Mouse (Mus musculus): ENCODE measurements around the gene Tnf.
A peak's percentile ranks its signal among the peaks of the same experiment; 100 is the strongest.

The Tnf gene

DNA sequence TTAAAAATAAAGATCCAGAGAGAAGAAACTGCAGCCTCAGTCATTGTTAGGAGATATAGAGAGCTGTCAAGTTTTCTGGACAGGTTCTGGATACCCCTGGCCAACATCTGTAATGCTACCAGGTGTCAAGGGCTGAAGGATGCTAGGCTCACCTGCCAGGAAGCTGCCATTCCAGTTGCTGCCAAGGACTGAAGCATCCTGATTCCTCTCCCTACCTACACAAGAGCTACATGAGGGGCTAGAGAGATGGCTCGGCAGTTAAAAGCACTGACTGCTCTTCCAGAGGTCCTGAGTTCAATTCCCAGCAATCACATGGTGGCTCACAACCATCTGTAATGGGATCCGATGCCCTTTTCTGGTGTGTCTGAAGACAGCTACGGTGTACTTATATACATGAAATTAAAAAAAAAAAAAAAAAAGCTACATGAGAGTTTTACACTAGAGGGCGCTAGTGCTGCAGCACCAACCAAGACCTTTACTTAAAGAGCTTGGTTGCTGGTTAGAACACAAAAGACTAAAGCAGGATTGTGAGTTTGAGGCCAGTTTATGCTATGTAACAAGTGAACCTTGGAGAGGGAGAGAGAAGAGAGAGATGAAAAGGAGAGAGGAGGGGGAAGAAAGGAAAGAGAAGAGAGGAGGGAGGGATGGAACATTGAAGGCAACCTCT lies 33.1 kb downstream of the Tnf start:
- DNase-seq: peak in 1 of 2 experiments; percentile 39

DNA sequence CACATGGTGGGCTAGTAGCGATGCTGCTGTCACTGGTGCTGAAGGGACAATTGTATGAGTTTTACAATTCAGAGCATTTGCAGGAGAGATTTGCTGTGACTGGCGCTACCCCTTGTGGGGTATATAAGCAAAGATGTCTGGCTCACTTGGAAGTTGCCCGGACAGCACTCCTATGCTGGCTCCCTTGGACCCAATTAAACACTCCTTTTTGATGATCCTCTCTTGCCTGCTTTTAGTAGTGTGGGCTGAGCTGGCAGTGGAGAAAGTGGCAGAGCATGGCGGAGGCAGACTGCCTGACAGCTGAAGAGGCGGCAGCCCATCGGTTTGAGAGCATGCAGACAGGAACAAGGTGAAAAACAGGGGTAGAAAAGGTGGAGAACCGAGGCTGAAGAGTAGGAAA lies 34.0 kb downstream of the Tnf start:
- no peak for DNase-seq

DNA sequence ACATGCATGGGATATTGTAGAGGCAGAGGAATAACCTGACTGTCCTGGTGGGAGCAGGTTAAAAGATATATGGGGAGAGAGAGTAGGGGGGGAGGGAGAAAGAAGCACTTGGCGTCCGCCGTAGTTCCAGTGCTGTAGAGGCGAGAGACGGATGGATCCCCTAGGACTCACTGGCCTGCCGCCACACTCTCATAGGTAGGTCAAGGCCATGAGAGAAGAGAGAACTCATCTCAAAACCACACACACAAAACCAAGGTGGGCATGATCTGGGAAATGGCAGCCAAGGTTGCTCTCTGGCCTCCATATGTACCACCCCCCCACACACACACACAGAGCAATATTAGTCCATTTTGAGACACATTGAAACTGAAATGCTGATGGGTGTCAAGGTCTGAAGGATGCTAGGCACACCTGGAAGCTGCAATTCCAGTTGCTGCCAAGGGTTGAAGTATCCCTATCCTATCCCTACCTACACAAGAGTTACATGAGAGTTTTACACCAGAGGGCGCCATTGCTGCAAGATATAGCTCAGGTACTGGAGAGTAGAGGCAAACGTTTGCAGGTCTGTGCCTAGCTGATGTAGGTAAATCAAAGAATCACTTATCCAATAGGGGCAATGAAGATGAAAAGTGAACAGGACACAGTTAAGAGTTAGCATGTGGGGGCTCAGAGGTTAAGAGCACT lies 35.3 kb downstream of the Tnf start:
- DNase-seq: peak; percentile 61 to 80

DNA sequence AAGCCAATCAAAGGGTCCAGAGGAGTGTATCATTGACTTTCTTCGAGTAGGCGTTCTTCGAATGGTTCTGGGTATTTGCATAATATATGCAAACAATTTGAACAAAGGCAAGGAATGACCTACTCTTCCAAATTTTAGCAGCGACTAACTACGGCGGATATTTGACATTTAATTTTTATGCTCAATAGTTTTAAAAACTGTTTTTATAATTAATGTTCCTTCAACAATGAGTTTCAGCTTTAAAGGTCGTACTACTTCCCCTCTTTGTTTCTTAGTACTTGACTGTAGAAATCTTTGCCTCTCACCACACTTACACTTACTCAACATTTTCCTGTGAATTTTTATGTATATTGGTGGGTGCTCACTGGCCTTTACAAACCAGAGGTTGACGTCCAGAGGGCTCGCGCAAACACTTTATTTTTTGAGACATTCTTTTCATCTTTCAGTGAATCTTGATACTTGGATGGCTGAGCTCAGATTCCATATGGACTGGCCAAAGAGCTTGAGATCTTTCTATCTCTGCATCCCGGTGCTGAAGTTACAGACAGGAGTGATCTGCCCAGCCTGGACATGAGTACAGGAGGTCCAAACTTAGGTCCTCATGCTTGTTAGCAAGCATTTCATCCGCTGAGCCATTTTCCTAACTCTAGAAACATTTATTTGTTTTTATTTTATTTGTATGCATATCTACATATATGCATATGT lies 36.2 kb downstream of the Tnf start:
- no peak for DNase-seq

DNA sequence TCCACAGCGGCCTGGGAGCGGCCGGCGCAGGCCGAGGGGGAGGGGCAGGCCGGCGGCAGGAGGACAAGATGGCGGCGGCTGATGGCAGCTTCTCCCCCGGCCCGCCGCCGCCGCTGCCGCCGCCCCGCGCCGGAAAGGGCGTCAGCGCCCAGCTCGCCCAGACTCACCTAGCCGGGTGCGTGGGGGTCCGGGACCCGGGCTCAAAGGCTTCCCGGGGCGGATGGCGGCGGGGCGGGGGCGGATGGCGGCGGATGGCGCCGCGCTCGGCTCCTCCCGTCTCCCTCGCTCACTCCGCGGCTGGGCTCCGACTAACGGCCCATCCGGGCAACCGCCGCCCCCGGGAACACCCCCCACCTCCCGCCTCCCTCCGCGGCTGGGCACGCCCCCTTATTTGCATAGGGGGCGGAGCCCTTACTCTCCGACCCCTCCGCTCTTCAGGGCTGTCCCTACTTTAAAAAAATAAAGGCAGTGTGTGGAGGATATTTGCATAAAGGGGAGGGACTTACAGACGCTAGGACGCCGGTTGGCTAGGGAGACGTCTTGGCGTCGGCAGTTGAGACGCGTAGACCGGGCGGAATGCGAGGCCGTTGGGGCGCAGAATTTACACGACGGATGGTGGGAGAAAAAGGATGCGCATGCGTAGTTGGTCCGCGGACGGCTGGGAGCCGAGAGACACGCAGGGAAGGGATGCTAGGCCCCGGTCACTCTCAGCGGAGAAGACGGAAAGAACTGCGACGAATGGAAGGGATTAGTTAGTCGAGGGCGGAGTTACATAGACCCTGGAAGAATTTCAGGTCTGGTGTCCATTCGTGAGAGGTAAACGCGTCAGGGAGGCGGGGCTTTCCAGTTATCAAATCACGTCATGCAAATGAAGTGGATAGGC lies 37.0 kb downstream of the Tnf start, which contains the start of gene Prrc2a:
Gene Prrc2a (minus strand): TSS at position 330 of the 883 bp plus-strand sequence.
- DNase-seq: peak; percentile 98 to 99

DNA sequence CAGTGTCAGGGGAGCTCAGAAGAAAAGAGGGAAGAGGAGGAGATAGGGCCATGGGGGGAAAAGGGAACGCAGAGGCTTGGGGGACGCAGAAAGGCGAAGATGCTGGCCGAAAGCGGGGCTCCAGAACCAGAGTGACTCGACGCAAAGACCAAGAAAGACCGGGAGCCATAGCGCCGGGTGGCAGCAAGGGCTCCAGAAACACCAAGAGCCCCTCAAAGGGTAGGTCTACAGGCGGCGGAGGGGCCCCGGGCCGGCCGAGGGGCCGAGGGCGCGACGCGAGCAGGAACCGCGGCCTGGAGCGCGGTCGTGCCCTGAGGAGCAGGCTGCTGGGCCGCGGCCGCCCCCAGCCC lies 37.6 kb downstream of the Tnf start:
- peak in 1 of 2 experiments; percentile 45 for DNase-seq

DNA sequence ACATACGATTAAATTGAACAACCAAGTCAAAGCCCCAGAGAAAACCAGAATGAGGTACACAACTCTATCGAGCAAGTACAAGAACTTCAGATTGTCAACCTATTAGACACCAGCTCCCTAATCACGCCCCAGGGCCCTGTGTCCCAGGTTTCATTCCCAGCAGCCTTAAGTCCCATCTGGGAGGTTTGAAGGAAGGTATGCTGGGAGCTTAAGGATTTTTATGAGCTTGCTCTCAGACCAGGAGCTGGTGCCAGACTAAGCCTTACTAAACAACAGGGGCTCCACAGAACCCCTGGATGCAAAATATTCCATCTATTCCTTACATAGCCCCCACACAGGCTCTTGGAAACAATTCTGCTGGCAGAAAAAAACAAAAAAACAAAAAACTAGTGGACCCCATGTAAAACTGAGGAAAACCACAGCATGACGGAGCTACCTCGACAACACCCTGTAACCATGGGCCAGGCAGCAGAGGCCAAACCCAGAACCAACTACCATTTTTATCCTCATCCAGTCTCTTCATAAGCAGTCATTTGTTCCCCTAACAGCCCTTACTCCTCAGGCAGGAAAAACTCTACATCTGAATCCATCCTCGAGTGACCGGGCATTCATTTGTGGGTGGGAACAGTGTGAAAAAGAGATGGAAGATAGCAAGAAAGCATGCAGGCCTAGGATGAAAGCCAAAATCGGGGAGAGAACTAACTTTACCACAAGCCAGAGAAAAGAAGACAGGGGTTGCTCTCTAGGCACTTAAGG lies 38.3 kb downstream of the Tnf start:
- DNase-seq: no peak

DNA sequence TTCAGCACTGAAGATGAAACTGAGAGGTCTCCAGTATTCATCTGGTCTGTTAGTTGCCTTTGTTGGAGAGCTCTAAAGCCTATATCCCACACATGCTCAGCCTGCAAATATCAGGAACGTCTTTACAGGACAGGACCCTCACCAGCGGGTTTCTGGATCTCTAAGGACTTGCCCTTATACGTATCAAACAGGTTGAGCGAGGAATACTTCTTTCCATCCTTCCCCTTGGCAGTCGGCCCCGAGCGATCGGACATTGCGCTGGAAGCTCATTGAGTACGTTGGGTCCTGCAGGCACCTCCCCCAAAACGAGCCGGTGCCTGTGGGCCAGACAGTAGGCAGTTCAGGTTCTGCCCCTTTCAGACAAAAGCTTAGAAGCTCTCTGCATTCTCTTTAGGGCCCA lies 39.1 kb downstream of the Tnf start:
- DNase-seq: no peak

DNA sequence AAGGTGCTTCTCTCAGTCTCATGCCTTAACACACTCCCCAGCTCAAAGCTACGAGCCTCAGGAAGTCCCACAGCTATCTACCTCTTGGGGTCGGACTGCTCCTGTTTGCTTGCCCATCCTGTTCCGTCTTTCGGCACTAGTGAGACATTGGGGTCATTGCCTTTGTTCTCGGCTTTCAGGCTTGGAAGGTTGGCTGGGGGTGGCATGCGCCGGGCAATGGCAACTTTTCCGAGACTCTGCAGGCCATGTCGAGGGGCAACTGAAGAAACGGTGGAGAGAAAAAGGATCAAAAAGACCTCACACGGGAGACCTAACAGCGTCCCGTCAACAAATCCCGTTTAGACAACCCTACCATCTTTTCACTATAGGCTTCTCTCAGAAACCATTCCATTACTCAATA lies 39.7 kb downstream of the Tnf start:
- no peak for DNase-seq

DNA sequence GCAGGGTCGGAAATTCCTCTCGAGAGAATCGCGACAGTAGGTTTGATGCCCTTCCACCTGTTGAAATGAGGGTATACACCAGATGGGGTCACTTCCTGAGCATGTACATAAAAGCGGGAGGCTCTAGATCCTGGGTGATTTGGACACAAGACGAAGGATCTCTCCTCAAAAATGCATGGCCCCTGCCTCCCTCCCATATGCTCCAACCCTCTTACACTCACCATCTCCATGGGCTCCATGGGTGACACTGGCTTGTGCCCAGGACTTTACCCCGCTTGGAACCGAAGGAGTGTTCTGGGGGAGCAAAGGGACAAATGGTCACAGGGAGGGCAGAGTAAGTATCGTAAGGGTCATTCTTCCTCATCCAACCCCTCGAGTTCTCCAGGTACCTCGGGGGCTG lies 40.4 kb downstream of the Tnf start:
- no peak for DNase-seq

DNA sequence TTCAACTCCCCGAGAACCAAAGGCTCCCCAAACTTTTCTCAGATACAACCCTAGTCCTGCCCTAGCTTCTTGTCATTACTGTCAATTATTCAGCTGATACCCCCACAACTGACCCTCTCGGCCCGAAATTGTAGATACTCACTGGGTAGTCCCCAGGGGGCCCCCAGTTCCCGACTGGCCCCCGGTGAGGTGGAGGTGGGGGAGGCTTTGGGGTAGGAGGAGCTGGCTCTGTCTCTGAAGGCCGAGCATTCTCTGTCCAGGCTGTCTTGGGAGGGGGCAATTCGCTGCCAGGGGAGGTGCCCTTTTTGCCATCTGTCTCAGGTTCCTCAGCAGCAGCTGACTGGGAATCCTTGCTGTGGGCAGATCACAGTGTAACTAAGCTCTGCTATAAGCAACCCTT lies 42.2 kb downstream of the Tnf start:
- DNase-seq: no peak

DNA sequence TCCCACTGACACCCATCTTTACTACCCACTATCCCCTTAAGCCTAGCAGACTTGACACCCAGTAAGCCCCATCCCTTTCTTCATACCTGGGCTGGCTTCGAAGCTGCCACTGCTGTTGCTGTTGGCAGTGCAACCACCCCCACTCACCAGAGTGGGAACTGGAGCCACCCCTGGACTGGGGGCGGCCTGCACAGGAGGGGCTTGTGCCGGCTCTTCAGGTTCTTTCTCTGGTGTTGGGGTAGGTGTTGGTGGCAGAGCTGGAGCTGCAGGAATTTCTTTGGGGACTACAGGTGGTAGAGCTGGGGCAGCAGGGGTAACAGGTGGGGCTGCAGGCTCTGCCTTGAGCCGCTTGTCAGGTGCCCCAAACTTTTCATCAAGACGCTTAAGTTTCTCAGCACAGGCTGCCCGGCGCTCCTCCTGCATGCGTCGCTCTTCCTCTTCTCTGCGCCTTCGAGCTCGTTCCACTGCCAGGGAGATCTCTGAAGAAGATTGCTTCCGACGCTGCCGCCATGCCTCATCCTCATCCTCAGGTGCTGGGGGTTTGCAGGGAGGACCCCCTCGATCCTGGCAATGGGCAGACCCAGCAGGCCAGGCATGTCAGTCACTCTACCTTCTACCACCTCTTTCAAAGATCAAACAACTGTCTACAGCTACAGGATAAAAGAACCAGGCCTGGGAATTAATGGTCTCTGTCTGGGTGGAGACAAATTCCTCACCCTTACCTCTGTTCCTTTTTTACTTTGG lies 42.8 kb downstream of the Tnf start:
- no peak for DNase-seq

DNA sequence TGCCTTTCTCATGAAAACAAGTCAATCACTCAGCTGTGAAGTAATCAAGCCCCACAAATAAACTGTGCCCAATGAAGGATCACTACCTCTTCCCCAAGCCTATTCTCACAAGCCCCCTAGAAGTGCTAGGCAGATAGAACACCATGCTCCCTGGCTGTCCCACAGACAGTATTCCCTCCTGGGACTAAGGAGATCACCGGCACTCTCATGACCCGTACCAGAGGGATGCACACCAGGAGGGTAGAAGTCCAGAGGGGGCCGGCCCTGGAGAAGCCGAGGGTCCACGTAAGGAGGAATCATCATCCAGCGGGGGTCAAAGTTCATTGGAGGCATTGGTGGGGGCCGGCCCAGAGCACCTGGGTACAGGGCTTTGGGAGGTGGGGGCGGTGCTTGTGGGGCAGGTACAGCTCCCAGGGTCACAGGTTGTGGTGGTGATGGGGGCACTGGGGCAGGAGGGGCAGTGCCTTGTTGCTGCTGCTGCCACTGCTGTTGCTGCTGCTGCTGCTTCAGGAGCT lies 44.1 kb downstream of the Tnf start:
- DNase-seq: no peak

DNA sequence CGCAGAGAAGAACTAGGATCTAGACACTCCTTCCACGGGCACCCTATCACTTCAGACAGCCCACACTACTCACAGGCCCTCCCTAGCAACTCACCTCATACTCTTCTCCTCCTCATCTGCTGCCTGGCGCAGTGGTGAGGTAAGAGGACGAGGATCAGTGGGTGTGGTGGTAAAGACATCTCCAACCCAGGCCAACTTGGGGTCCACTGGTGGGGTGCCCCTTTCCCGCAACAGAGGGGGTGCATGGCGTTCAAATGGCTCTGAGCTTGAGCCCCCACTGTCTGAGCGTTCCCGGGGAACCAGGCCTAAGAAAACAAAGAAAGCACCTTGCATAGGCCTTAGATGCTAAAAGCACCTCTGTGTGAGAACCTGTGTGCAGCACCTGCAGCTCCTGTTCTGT lies 44.6 kb downstream of the Tnf start:
- no peak for DNase-seq

DNA sequence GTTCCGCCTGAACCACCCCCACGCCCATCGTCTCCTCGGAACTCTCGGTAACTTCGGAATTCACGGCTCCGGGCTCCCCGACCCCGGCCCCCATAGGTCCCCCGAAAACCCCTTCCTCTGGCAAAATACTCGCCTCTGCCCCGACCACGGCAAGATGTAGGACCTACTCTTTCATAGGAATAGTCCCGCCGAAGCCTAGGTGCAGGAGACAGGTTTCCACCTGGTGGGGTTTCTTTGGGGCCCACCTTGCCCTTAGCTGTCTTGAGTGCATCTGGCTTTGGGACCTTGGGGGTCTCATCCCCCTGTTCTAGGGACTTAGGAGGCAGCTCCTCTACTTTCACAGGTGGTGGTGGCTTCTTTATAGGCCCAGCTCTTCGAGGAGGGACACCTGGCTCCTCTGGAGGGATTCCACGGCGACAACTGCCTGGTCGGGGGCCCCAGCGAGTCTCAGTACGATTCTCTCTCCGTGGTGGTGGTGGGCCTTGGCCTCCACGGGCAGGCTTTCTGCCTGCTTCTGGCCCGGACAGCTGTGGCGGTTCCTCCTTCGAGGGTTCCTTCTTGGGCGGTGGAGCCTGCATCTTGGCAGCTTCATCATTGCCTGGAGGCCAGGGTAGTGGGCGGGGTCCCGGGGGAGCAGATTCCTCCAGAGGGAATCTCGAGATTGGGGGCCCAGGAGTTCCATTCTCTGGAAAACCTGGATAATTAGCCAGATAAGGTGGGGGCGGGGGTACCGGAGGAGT lies 45.2 kb downstream of the Tnf start:
- no peak for DNase-seq

DNA sequence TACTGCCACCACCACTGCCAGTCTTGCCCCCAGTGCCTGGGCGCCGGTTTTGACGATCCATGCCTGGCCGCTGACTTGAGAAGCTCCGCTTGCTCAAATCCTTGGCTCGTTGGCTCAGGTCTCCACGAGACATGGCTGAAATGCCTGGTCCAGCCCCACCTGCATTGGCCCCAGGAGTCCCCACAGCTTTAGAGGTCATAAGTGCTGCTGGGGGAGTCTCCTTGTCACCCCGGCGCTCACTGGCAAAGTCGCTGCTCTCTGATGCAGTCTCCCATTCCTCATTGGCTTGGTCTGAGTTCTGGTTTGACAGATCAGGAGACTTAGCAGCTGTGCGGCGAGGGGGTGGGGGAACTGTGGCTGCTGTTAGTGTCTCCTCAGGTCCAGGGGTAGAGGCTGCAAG lies 46.4 kb downstream of the Tnf start:
- no peak for DNase-seq

DNA sequence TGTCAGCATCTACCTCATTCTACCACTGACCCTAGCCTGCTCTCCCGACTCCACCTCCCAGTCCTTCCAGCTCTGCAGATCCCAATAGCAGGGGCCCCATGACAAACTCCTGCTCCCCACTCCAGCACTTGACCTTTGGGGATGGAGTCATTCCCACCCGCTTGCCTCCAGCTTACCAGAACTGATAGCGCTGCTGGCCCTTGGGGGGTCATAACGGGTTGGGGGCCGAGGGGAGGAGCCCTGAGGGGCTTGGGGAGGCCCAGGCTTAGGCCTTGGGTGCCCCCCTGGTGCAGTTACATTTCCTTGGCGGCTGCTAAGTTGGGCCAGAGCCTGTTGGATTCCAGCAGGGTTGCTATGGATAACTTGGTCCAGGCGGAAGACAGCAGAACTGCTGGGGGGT lies 47.2 kb downstream of the Tnf start:
- no peak for DNase-seq

DNA sequence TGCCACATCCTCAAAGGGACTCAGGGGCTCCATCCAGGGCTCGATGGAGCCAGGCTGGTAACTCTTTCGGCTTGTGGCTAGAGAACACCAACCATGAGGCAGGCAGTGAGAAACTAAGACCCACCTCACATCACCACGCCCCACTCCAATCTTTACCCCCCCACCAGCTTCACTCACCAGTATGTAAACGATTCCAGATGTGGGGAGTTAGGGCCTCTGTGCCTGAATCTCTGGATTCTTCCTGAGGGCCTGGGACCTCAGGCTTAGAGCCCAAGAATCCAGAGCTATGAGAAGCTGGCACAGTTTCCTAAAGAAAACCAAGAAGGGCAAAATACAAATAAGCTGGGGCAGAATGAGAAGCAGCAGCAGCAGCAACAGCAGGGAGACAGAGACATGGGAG lies 47.9 kb downstream of the Tnf start:
- no peak for DNase-seq

DNA sequence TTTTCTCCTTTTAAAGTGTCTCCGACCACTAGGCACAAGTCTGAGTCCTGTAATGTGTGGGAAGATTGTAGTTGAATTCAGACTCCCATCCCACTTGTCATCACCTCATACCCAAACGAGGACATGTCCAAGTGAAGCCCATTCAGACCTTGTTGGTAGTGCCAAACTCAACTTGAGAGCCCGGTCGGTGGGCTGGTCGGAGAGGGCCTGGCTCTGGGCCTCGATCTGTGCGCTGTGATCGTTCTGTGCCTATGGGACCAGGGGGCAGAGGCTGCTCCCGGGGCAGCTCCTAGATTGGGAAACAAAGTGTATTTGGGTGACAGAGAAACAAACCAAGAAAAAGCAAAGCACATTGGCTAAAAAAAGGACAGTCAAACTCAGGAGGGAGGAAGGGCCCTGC lies 48.7 kb downstream of the Tnf start:
- no peak for DNase-seq

DNA sequence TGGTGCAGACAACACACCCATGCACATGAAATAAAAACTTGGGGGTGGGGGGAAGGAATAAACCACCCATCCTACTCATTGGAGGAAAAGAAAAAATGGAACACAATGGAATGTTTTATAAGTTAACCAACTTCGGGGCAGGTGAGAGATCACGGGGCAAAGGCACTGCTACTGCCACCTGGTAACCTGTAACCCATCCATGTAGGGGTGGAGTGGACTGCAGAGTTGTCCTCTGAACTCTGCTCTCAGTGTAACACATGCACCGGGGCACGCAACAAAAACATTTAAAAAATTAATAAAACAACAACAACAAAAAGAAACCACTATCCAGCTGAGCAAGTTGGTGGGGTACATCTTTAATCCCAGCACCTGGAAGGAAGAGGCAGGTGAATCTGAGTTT lies 49.7 kb downstream of the Tnf start:
- no peak for DNase-seq
